Mouse (Mus musculus) spleen, embryonic (tissue): ENCODE data around the gene Fam57b.

ENCODE experiments used
- CTCF ChIA-PET: fragments of 350-600 bp; sonication (Branson Sonifier 250); formaldehyde crosslinking; loops from one replicate; lab custom pipeline; 2022; lab: Charles Lee

Gene Fam57b

GRCm38 (mm10) chr7:126798127-126799049, 920 bp downstream of the Fam57b start:
- CTCF ChIA-PET, result interaction anchor here (0.6 to 1.3 kb wide), 3 partner anchors 12 to 47 kb away, joined by 3 to 5 read pairs (median 4); no protein-coding TSS in a partner anchor

- CTCF ChIA-PET, result interaction anchor here (0.6 kb wide), 1 partner anchor 43 kb away, joined by 4 read pairs; no protein-coding TSS in a partner anchor
Observed at GRCm38 (mm10) chr7:126799050-126799467, 1.6 kb downstream of the Fam57b start.

GRCm38 (mm10) chr7:126799468-126800268, 2.2 kb downstream of the Fam57b start:
- CTCF ChIA-PET, result interaction anchor here (0.5 kb wide), 1 partner anchor 33 kb away, joined by 3 read pairs; no protein-coding TSS in a partner anchor

GRCm38 (mm10) chr7:126800269-126801056, 3.0 kb downstream of the Fam57b start:
- CTCF ChIA-PET, result interaction anchor here (0.5 kb wide), 1 partner anchor 33 kb away, joined by 3 read pairs; no protein-coding TSS in a partner anchor

DNA sequence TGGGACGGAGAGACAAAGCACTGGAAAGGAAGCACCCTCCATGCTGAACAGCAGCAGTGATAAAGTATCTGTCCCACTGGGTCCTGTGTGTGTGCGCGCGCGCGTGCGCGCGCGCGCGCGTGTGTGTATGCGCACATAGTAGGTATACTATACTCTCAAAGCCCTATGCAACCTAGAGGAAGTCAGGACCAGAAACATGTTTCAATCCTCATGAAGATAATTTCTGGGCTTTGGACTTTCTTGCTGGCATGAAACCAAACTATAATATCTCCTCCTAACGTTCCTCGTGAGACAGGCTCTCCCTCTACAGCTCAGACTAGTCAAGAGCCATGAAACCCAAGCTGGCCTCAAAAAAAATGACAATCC, 3.6 kb downstream of the Fam57b start:
- CTCF ChIA-PET, result no interaction called here

DNA sequence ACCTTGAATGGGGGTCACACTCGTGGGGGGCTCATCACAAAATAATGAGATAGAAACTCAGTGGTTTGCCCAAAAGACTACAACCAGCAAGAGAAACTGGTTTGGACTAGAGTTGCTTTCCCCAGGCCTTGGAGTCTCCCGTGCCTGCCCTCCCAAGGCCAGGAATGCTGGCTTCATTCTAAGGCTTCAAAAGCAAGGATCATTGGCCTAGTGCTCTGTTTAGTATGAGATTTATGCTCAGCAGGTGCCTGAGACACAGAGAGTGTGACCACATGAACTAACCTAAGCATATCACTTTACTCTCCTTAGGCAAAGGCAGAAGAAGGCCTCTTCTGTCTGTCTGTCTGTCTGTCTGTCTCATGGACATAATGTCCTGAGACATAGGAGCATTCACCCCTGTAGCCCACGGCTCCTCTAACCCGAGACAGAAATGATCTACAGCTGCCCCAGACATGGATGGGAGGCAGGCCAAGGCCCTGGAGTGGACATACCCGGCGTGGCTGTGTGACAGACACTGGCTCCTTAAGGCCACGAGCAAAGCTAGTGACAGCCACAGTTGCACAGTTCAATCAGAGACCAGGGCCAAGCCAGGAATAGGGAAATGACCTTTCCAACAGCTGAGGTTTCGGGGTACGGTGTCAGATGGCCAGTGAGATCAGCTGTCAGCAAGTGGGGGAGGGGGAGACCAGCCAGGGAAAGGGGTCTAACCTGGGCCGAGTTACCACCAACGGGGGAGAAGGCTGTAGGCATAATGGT, 4.8 kb downstream of the Fam57b start:
- CTCF ChIA-PET, result no interaction called here

DNA sequence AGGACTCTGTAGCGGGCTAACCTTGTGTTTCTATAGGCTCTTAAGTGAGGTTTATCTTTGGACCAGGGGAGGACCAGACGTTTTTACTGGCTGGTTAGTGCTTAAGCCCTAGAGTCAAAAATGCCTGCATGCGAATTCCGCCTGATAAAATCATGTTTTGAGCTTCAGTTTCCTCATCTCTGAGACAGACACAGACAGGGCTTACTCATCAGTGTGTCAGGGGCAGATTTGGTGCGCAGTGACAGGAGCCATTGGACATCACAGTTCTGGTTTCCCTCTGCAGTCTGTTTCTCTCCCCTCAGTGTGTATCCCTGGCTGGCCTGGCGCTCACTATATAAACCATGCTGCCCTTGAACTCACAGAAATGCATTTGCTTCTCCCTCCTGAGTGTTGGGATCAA, 5.7 kb downstream of the Fam57b start:
- CTCF ChIA-PET, result no interaction called here

DNA sequence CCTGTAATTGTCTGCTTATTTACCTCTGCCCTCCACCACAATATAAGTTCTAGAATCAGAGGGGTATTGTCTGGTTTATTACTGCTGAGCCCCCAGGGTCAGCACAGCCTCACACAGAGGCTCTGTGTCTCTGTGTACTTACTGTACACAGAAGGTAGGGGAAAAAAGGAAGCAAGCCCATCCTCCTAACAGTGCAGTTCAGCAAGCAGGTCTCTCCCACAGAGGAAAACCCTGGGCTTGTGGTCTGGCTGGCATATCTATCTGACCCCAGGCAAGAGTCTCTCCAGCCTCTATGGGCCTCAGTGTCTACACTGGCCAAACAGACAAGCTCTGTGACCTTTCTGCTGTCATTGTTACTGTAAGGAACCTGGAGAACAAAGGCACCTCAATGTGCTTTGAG, 6.3 kb downstream of the Fam57b start:
- CTCF ChIA-PET, result no interaction called here

GRCm38 (mm10) chr7:126806956-126807355, 9.5 kb downstream of the Fam57b start:
- CTCF ChIA-PET, result no interaction called here

GRCm38 (mm10) chr7:126807405-126807804, 9.9 kb downstream of the Fam57b start:
- CTCF ChIA-PET, result no interaction called here

GRCm38 (mm10) chr7:126808703-126809455, 11.4 kb downstream of the Fam57b start:
- CTCF ChIA-PET, result no interaction called here

- CTCF ChIA-PET, result interaction anchor here (1.0 kb wide), 1 partner anchor 12 kb away, joined by 3 read pairs; the partner anchor contains the start of gene Fam57b
Observed at GRCm38 (mm10) chr7:126809723-126810369, 12.4 kb downstream of the Fam57b start.

DNA sequence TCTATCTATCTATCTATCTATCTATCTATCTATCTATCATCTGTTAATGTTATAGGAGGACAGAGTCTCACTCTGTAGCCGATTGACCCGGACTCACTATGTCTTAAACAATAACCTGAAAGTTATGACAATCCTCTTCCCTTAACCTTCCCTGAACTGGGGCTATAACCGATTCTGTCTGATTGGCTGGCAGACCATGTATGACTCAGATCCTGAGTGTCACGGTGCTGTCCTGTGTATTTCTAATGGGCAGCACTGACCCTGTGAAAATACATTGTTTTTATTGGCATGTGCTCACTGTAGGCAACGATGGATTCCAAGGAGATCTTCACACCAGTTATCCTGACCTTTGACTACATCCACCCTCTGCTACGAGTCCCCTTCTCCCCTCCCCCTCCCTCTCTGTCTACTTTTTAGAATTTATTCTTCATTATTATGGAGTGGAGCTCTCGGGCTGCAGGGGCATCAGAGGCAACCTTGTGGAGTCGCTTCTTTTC, 18.3 kb downstream of the Fam57b start:
- CTCF ChIA-PET, result no interaction called here

DNA sequence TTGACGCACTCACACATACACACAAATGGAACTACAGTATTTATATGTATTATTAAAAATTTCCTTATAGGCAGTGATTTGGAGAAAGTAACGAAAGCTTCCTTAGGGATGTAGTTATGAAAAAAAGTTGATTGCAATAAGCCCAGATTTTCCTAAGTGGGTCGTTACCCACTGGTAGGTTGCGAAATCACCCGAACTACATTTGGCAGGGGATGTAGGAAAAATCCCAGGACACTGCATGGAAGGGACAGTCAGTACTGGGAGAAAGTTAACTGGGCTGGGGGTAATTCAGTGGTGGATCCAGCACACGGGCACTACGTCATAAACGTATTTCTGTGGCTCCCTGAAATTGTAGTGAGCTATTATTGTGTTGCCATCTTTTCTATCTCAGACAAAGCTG, 19.0 kb downstream of the Fam57b start:
- CTCF ChIA-PET, result no interaction called here

DNA sequence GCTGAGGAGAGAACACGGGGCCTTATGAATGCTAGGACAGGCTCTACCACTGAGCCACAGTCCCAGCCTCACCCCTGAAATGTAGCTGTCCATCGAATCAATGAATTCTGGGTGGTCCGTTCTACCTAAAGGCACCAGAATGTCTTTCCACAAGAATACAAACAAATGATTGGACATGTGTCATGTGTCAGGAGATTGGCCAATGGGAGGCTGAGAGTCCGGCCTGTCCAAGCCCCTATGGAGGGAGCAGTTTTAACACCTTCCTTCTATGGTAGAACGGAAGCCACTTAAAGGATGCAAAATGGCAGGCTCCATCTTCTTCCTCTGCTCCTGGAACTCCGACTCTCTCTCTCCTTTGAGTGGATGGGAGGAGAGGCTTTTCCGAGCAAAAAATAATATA, 20.1 kb downstream of the Fam57b start:
- CTCF ChIA-PET, result no interaction called here

DNA sequence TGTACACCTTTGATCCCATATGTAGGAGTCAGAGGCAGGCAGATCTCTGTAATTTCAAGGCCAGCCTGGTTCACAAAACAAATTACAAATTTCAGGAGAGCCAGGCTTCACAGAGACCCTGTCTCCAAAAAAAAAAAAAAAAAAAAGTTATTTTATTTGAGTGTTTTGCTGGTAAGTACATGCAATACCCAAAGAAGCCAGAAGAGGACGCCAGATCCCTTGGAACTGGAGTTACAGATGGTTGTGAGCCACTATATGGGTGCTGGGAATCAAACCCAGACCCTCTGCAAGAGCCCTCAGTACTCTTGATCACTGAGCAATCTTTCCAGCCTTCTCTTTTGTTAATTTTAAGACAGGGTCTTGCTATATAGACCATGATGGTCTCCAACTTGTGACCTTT, 21.4 kb downstream of the Fam57b start:
- CTCF ChIA-PET, result no interaction called here

DNA sequence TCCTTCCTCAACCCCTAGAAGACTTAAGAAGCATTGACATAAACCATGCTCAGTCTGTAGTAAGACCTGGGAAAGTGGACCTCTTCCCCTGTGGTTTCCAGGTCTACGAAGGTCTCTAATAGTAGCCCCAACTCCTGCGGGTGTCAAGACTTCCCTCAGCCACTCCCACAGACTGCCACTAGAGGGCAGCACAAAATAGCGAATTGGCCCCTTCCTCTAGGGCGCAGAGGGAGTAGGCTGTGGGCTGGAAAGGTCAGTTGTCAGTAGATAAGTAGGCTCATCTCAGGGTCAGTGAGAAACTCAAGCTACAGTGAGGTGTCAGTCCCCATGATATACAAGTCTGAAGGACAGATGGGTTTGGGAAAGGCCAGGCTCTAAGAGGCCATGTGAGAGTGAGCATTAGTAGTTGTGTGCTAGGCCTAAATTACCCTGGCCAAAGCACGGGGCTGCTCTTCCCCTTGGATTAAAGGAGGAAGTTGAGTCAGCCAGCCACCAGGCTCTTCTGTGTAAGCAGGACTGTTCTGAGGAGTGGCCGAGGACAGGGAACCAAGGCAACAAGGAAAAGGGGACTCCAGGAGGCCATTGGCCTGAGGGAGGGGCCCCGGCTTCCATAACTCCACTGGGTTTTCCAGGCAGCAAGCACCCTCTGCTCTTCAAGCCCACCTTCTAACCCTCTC, 24.5 kb downstream of the Fam57b start:
- CTCF ChIA-PET, result no interaction called here

DNA sequence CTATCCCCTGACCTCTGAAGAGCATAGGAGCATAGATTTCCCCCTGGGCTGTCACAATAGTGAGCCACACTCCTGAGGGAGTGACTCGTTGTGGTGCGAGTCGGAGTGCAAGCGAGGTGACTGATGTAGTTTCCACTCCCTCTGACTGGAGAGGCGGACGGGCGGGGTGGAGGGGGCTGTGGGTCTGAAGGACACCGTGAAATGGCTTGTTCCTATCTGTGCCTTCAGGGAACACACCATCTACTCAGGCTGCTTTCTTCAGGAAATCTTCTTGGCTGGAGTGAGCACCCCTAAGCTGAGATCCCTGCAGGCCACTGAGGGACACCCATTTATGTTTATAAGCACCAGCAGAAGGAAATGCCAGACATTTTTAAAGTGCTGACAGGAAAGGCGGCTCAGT, 25.3 kb downstream of the Fam57b start:
- CTCF ChIA-PET, result interaction anchor here (0.7 kb wide), 1 partner anchor 42 kb away, joined by 3 read pairs; no protein-coding TSS in a partner anchor
